Mouse (Mus musculus): ENCODE results near the gene Tusc2. TPM values are rescaled to one million over a fixed set of nuclear protein-coding genes. Genes with fewer than 3 reads are reported as not detected.

Gene Tusc2
- total RNA-seq, 1 experiment: 14.2 TPM

GRCm38 (mm10) chr9:107534408-107535202 lies 28.4 kb upstream of the Tusc2 start:
- H3K27ac ChIP-seq (ENCODE audit: insufficient read depth, low read depth, low read length, poor library complexity, severe bottlenecking): no peak overlapping the region
- TF ChIP-seq ZC3H11A (IDR thresholded peaks at IDR 0.05; ENCODE audit: borderline replicate concordance, low read depth, low read length) (no peak), HCFC1 (IDR thresholded peaks at IDR 0.05; ENCODE audit: borderline replicate concordance, insufficient read depth, low read length) (no peak), MAFK (IDR thresholded peaks at IDR 0.05; ENCODE audit: insufficient read depth, low read depth, low read length) (no peak), ZNF384 (IDR thresholded peaks at IDR 0.05; ENCODE audit: low read depth, low read length) (no peak), CHD2 (IDR thresholded peaks at IDR 0.05; ENCODE audit: low read depth, low read length) (no peak)
- DNase-seq (ENCODE audit: low read depth, low spot score): no peak
- H3K36me3 ChIP-seq (ENCODE audit: control insufficient read depth, insufficient read depth, low read length, poor library complexity, severe bottlenecking): peaks cover 18% of the 10 kb centered on the region
- H3K9me3 ChIP-seq (ENCODE audit: control insufficient read depth, insufficient read depth, low read depth, low read length): no peaks in the 10 kb centered on the region
- peaks cover 4 to 8% of the 10 kb centered on the region in 2 experiments; a peak in 2 of 4 replicates for H3K4me1 ChIP-seq (ENCODE audit: control insufficient read depth in 2 of 2, insufficient read depth in 2 of 2, low read length in 2 of 2, poor library complexity in 1 of 2)
- in situ Hi-C loops (cut with MboI; ENCODE audit: low sequenced_read_pairs in 2 of 2, unreplicated experiment in 2 of 2): no loop called here
- peak overlapping the region; percentile 89 for H3K9ac ChIP-seq (ENCODE audit: insufficient read depth, low read depth, low read length, poor library complexity, severe bottlenecking)
- peak overlapping the region; percentile 83 to 89 for H3K4me3 ChIP-seq (ENCODE audit: insufficient read depth in 1 of 2, low read depth in 1 of 2, low read length in 2 of 2, poor library complexity in 1 of 2, severe bottlenecking in 1 of 2)

GRCm38 (mm10) chr9:107538231-107538630 lies 24.8 kb upstream of the Tusc2 start:
- no peak for TF ChIP-seq ZC3H11A (IDR thresholded peaks at IDR 0.05; ENCODE audit: borderline replicate concordance, low read depth, low read length)
- no peak for TF ChIP-seq ZNF384 (IDR thresholded peaks at IDR 0.05; ENCODE audit: low read depth, low read length)
- TF ChIP-seq HCFC1 (IDR thresholded peaks at IDR 0.05; ENCODE audit: borderline replicate concordance, insufficient read depth, low read length): no peak
- no peak for TF ChIP-seq CHD2 (IDR thresholded peaks at IDR 0.05; ENCODE audit: low read depth, low read length)
- no peak for TF ChIP-seq MAFK (IDR thresholded peaks at IDR 0.05; ENCODE audit: insufficient read depth, low read depth, low read length)
- Histone ChIP-seq H3K9ac (ENCODE audit: insufficient read depth, low read depth, low read length, poor library complexity, severe bottlenecking) (no peak overlapping the region), H3K27ac (ENCODE audit: insufficient read depth, low read depth, low read length, poor library complexity, severe bottlenecking) (no peak overlapping the region), H3K36me3 (ENCODE audit: control insufficient read depth, insufficient read depth, low read length, poor library complexity, severe bottlenecking) (peaks cover 22% of the 10 kb centered on the region), H3K9me3 (ENCODE audit: control insufficient read depth, insufficient read depth, low read depth, low read length) (no peaks in the 10 kb centered on the region), H3K4me3 (ENCODE audit: insufficient read depth in 1 of 2, low read depth in 1 of 2, low read length in 2 of 2, poor library complexity in 1 of 2, severe bottlenecking in 1 of 2) (no peak overlapping the region), H3K4me1 (ENCODE audit: control insufficient read depth in 2 of 2, insufficient read depth in 2 of 2, low read length in 2 of 2, poor library complexity in 1 of 2) (peaks cover 4 to 15% of the 10 kb centered on the region in 2 experiments; a peak in 3 of 4 replicates)
- DNase-seq (ENCODE audit: low read depth, low spot score): no peak
- in situ Hi-C loops (cut with MboI; ENCODE audit: low sequenced_read_pairs in 2 of 2, unreplicated experiment in 2 of 2): no loop called here

GRCm38 (mm10) chr9:107538711-107539110 lies 24.3 kb upstream of the Tusc2 start:
- in situ Hi-C loops (cut with MboI; ENCODE audit: low sequenced_read_pairs in 2 of 2, unreplicated experiment in 2 of 2): no loop called here
- Histone ChIP-seq H3K36me3 (ENCODE audit: control insufficient read depth, insufficient read depth, low read length, poor library complexity, severe bottlenecking) (peaks cover 22% of the 10 kb centered on the region), H3K9ac (ENCODE audit: insufficient read depth, low read depth, low read length, poor library complexity, severe bottlenecking) (no peak overlapping the region), H3K27ac (ENCODE audit: insufficient read depth, low read depth, low read length, poor library complexity, severe bottlenecking) (no peak overlapping the region), H3K4me1 (ENCODE audit: control insufficient read depth in 2 of 2, insufficient read depth in 2 of 2, low read length in 2 of 2, poor library complexity in 1 of 2) (peaks cover 4 to 17% of the 10 kb centered on the region in 2 experiments; a peak in 3 of 4 replicates), H3K4me3 (ENCODE audit: insufficient read depth in 1 of 2, low read depth in 1 of 2, low read length in 2 of 2, poor library complexity in 1 of 2, severe bottlenecking in 1 of 2) (no peak overlapping the region), H3K9me3 (ENCODE audit: control insufficient read depth, insufficient read depth, low read depth, low read length) (no peaks in the 10 kb centered on the region)
- DNase-seq (ENCODE audit: low read depth, low spot score): no peak
- TF ChIP-seq MAFK (IDR thresholded peaks at IDR 0.05; ENCODE audit: insufficient read depth, low read depth, low read length) (no peak), ZNF384 (IDR thresholded peaks at IDR 0.05; ENCODE audit: low read depth, low read length) (no peak), CHD2 (IDR thresholded peaks at IDR 0.05; ENCODE audit: low read depth, low read length) (no peak), ZC3H11A (IDR thresholded peaks at IDR 0.05; ENCODE audit: borderline replicate concordance, low read depth, low read length) (no peak), HCFC1 (IDR thresholded peaks at IDR 0.05; ENCODE audit: borderline replicate concordance, insufficient read depth, low read length) (no peak)

GRCm38 (mm10) chr9:107539940-107540339 lies 23.1 kb upstream of the Tusc2 start:
- Histone ChIP-seq H3K9ac (ENCODE audit: insufficient read depth, low read depth, low read length, poor library complexity, severe bottlenecking) (no peak overlapping the region), H3K36me3 (ENCODE audit: control insufficient read depth, insufficient read depth, low read length, poor library complexity, severe bottlenecking) (peaks cover 28% of the 10 kb centered on the region), H3K4me3 (ENCODE audit: insufficient read depth in 1 of 2, low read depth in 1 of 2, low read length in 2 of 2, poor library complexity in 1 of 2, severe bottlenecking in 1 of 2) (no peak overlapping the region), H3K9me3 (ENCODE audit: control insufficient read depth, insufficient read depth, low read depth, low read length) (no peaks in the 10 kb centered on the region), H3K27ac (ENCODE audit: insufficient read depth, low read depth, low read length, poor library complexity, severe bottlenecking) (no peak overlapping the region), H3K4me1 (ENCODE audit: control insufficient read depth in 2 of 2, insufficient read depth in 2 of 2, low read length in 2 of 2, poor library complexity in 1 of 2) (peaks cover 4 to 19% of the 10 kb centered on the region in 2 experiments; a peak in 3 of 4 replicates)
- in situ Hi-C loops (cut with MboI; ENCODE audit: low sequenced_read_pairs in 2 of 2, unreplicated experiment in 2 of 2): no loop called here
- no peak for DNase-seq (ENCODE audit: low read depth, low spot score)
- TF ChIP-seq MAFK (IDR thresholded peaks at IDR 0.05; ENCODE audit: insufficient read depth, low read depth, low read length) (no peak), ZNF384 (IDR thresholded peaks at IDR 0.05; ENCODE audit: low read depth, low read length) (no peak), CHD2 (IDR thresholded peaks at IDR 0.05; ENCODE audit: low read depth, low read length) (no peak), ZC3H11A (IDR thresholded peaks at IDR 0.05; ENCODE audit: borderline replicate concordance, low read depth, low read length) (no peak), HCFC1 (IDR thresholded peaks at IDR 0.05; ENCODE audit: borderline replicate concordance, insufficient read depth, low read length) (no peak)
